Mouse (Mus musculus) heart, adult 2 months (tissue): ENCODE measurements around the gene Slc35e3.

Source experiments
- CTCF ChIP-seq: fragments of 200-600 bp; IDR thresholded peaks from 2 replicates; pipeline ENCODE4 v1.8.1; 2022; ENCODE audit warnings: antibody characterized with exemption, mild to moderate bottlenecking, moderate library complexity
- EP300 ChIP-seq: fragments of 200-500 bp; IDR thresholded peaks from 2 replicates; pipeline ENCODE4 v1.6.1; 2011; ENCODE audit warnings: low read depth, low read length, control low read depth; ENCODE audit not compliant: insufficient read depth
- POLR2A ChIP-seq: fragments of 200-500 bp; IDR thresholded peaks from 2 replicates; pipeline ENCODE4 v1.6.1; 2011; ENCODE audit warnings: mild to moderate bottlenecking, low read depth, low read length, control low read depth; ENCODE audit not compliant: insufficient read depth

DNA sequence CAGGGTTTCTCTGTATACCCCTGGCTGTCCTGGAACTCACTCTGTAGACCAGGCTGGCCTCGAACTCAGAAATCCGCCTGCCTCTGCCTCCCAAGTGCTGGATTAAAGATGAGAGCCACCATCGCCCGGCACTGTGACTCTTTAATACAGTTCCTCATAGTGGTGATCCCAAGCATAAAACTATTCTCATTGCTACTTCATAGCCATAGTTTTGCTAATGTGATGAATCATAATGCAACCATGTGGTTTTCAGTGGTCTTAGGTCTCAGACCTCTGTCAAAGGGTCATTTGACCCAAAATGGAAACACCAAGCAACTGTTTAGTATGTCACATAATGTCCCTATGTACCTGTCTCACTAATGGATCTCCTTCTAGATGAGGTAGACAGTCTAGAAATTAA, 50.6 kb downstream of the Slc35e3 start:
- TF ChIP-seq POLR2A (no peak), EP300 (no peak), CTCF (no peak)
